Mouse (Mus musculus): ENCODE results near the gene Maf. TPM values are rescaled to one million over a fixed set of nuclear protein-coding genes. Genes with fewer than 3 reads are reported as not detected.

Gene Maf
- total RNA-seq, 1 experiment, result 1.4 TPM

DNA sequence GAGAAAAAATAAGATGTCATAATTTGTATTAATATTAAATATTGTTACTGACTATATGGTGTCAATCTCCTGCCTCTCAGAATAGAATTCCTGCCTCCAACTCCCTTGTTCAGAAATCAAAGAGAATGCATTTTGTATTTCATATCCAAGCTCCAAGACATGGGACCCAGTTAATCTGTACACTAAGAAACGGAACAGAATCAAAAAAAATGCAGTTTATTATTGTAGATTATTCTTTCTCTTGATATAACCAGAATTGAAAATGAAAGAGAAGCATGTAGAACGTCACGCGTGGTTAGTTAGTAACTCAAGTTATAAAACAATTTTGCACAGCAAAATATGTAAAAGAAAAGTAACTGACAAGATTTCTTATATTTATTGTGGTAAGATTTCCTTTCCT is 4.5 kb downstream of the Maf start:
- Histone ChIP-seq H3K27ac (ENCODE audit: insufficient read depth, low read depth, low read length, poor library complexity, severe bottlenecking) (no peak overlapping the region), H3K36me3 (ENCODE audit: control insufficient read depth, insufficient read depth, low read length, poor library complexity, severe bottlenecking) (no peaks in the 10 kb centered on the region), H3K9ac (ENCODE audit: insufficient read depth, low read depth, low read length, poor library complexity, severe bottlenecking) (no peak overlapping the region), H3K4me1 (ENCODE audit: control insufficient read depth in 2 of 2, insufficient read depth in 2 of 2, low read length in 2 of 2, poor library complexity in 1 of 2) (no peaks in the 10 kb centered on the region), H3K9me3 (ENCODE audit: control insufficient read depth, insufficient read depth, low read depth, low read length) (no peaks in the 10 kb centered on the region), H3K4me3 (ENCODE audit: insufficient read depth in 1 of 2, low read depth in 1 of 2, low read length in 2 of 2, poor library complexity in 1 of 2, severe bottlenecking in 1 of 2) (no peak overlapping the region)
- TF ChIP-seq ZC3H11A (IDR thresholded peaks at IDR 0.05; ENCODE audit: borderline replicate concordance, low read depth, low read length), result no peak
- no peak for TF ChIP-seq CHD2 (IDR thresholded peaks at IDR 0.05; ENCODE audit: low read depth, low read length)
- TF ChIP-seq MAFK (IDR thresholded peaks at IDR 0.05; ENCODE audit: insufficient read depth, low read depth, low read length), result no peak
- TF ChIP-seq HCFC1 (IDR thresholded peaks at IDR 0.05; ENCODE audit: borderline replicate concordance, insufficient read depth, low read length), result no peak
- no peak for TF ChIP-seq ZNF384 (IDR thresholded peaks at IDR 0.05; ENCODE audit: low read depth, low read length)
- DNase-seq (ENCODE audit: low read depth, low spot score), result no peak
- in situ Hi-C loops (cut with MboI; ENCODE audit: low sequenced_read_pairs in 2 of 2, unreplicated experiment in 2 of 2), result no loop called here

DNA sequence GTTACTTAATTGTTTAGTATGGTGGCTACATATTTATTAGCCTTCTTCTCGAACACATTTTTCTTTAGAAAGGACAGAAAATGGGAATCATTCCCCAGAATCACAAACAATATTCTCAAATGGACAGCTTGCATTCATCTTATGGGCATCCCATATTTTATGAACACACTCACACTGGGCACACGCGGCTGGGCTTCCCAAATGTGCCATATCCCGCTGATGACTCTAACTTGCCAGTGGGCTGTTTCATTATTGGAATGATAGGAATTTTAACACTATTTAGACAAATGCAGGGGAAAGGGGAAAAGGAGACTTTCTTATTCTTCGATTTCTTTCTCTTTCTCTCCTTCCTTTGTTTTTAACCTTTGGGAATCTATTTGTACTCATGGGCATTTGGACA is 6.6 kb downstream of the Maf start:
- Histone ChIP-seq H3K4me3 (ENCODE audit: insufficient read depth in 1 of 2, low read depth in 1 of 2, low read length in 2 of 2, poor library complexity in 1 of 2, severe bottlenecking in 1 of 2) (no peak overlapping the region), H3K27ac (ENCODE audit: insufficient read depth, low read depth, low read length, poor library complexity, severe bottlenecking) (no peak overlapping the region), H3K36me3 (ENCODE audit: control insufficient read depth, insufficient read depth, low read length, poor library complexity, severe bottlenecking) (no peaks in the 10 kb centered on the region), H3K9ac (ENCODE audit: insufficient read depth, low read depth, low read length, poor library complexity, severe bottlenecking) (no peak overlapping the region), H3K9me3 (ENCODE audit: control insufficient read depth, insufficient read depth, low read depth, low read length) (no peaks in the 10 kb centered on the region), H3K4me1 (ENCODE audit: control insufficient read depth in 2 of 2, insufficient read depth in 2 of 2, low read length in 2 of 2, poor library complexity in 1 of 2) (no peaks in the 10 kb centered on the region)
- no peak for TF ChIP-seq CHD2 (IDR thresholded peaks at IDR 0.05; ENCODE audit: low read depth, low read length)
- no peak for TF ChIP-seq ZNF384 (IDR thresholded peaks at IDR 0.05; ENCODE audit: low read depth, low read length)
- TF ChIP-seq HCFC1 (IDR thresholded peaks at IDR 0.05; ENCODE audit: borderline replicate concordance, insufficient read depth, low read length), result no peak
- TF ChIP-seq MAFK (IDR thresholded peaks at IDR 0.05; ENCODE audit: insufficient read depth, low read depth, low read length), result no peak
- DNase-seq (ENCODE audit: low read depth, low spot score), result no peak
- in situ Hi-C loops (cut with MboI; ENCODE audit: low sequenced_read_pairs in 2 of 2, unreplicated experiment in 2 of 2), result no loop called here

DNA sequence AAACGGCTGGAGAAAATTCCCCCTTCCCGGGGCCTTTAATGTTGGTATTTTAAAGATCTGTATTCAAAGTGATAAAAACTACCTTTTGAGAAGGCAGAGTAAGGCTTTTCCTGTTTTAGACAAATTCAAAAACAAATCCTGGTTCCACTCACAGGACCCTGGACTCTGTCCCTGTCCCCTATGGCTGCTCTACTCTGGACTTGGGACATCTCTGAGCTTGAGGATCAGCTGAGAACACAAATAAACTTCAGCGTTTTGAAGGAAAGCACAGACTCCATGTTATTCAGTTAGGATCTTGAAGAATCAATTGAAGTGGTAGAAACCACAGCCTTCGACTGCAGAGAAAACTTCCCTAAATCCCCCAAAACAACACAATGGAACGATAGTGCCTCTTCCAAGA is 8.4 kb downstream of the Maf start:
- H3K4me1 ChIP-seq (ENCODE audit: control insufficient read depth in 2 of 2, insufficient read depth in 2 of 2, low read length in 2 of 2, poor library complexity in 1 of 2), result no peaks in the 10 kb centered on the region

DNA sequence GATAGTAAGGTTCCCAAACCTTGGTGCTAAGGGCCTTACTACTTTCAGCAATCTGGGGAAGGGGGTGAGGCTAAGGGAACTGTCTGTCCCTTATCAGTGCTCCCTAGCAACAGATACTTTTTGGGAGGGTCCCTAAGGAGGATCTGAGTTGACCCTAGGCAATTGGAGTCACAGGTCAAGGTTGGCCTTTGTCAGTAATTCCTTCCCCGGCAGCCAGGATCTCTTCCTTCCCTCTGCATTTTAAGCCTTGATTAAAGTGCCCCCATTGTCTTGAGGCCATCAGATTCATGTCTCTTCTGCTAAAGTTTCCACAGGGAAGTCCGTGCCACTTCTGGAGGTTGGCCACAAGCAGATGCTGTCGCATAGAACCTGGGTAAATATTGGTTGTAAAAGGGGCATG is 10.2 kb downstream of the Maf start:
- no peak overlapping the region for H3K27ac ChIP-seq (ENCODE audit: insufficient read depth, low read depth, low read length, poor library complexity, severe bottlenecking)
- no peak for DNase-seq (ENCODE audit: low read depth, low spot score)
- no peaks in the 10 kb centered on the region for H3K4me1 ChIP-seq (ENCODE audit: control insufficient read depth in 2 of 2, insufficient read depth in 2 of 2, low read length in 2 of 2, poor library complexity in 1 of 2)

More for the DNA sequence above, 8.4 kb downstream of the Maf start:
- DNase-seq (ENCODE audit: low read depth, low spot score), result no peak
- no peak overlapping the region for H3K9ac ChIP-seq (ENCODE audit: insufficient read depth, low read depth, low read length, poor library complexity, severe bottlenecking)
- no peak overlapping the region for H3K4me3 ChIP-seq (ENCODE audit: insufficient read depth in 1 of 2, low read depth in 1 of 2, low read length in 2 of 2, poor library complexity in 1 of 2, severe bottlenecking in 1 of 2)
- no peaks in the 10 kb centered on the region for H3K9me3 ChIP-seq (ENCODE audit: control insufficient read depth, insufficient read depth, low read depth, low read length)
- TF ChIP-seq HCFC1 (IDR thresholded peaks at IDR 0.05; ENCODE audit: borderline replicate concordance, insufficient read depth, low read length), result no peak
- no peak for TF ChIP-seq ZNF384 (IDR thresholded peaks at IDR 0.05; ENCODE audit: low read depth, low read length)
- no peak for TF ChIP-seq MAFK (IDR thresholded peaks at IDR 0.05; ENCODE audit: insufficient read depth, low read depth, low read length)
- no peak for TF ChIP-seq CHD2 (IDR thresholded peaks at IDR 0.05; ENCODE audit: low read depth, low read length)
- in situ Hi-C loops (cut with MboI; ENCODE audit: low sequenced_read_pairs in 2 of 2, unreplicated experiment in 2 of 2), result no loop called here
- no peaks in the 10 kb centered on the region for H3K36me3 ChIP-seq (ENCODE audit: control insufficient read depth, insufficient read depth, low read length, poor library complexity, severe bottlenecking)
- H3K27ac ChIP-seq (ENCODE audit: insufficient read depth, low read depth, low read length, poor library complexity, severe bottlenecking), result no peak overlapping the region

DNA sequence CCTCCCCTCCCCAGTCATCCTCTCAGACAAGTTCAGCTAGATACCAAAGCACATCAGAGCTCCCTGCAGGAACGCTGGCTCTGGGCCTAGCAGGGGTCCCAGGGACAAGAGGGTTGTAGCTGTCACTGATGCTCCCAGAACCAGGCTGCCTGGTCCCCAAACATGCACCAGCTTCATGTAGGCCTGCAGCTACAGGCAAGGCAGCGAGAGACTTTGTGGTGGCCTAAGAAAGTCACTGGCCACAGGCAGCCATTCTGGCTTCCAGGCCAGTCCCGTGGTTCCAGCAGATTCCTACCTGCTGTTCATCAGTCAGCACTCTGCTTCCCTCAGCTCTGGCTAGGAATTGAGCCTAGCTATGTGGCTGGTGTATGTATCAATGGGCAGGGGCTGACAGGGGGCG is 10.9 kb downstream of the Maf start:
- no peak for DNase-seq (ENCODE audit: low read depth, low spot score)
- in situ Hi-C loops (cut with MboI; ENCODE audit: low sequenced_read_pairs in 2 of 2, unreplicated experiment in 2 of 2), result no loop called here
- no peak overlapping the region for H3K27ac ChIP-seq (ENCODE audit: insufficient read depth, low read depth, low read length, poor library complexity, severe bottlenecking)
- H3K4me1 ChIP-seq (ENCODE audit: control insufficient read depth in 2 of 2, insufficient read depth in 2 of 2, low read length in 2 of 2, poor library complexity in 1 of 2), result no peaks in the 10 kb centered on the region
- no peak overlapping the region for H3K4me3 ChIP-seq (ENCODE audit: insufficient read depth in 1 of 2, low read depth in 1 of 2, low read length in 2 of 2, poor library complexity in 1 of 2, severe bottlenecking in 1 of 2)
- H3K36me3 ChIP-seq (ENCODE audit: control insufficient read depth, insufficient read depth, low read length, poor library complexity, severe bottlenecking), result no peaks in the 10 kb centered on the region
- H3K9ac ChIP-seq (ENCODE audit: insufficient read depth, low read depth, low read length, poor library complexity, severe bottlenecking), result no peak overlapping the region
- TF ChIP-seq MAFK (IDR thresholded peaks at IDR 0.05; ENCODE audit: insufficient read depth, low read depth, low read length), result no peak
- TF ChIP-seq CHD2 (IDR thresholded peaks at IDR 0.05; ENCODE audit: low read depth, low read length), result no peak
- no peak for TF ChIP-seq ZC3H11A (IDR thresholded peaks at IDR 0.05; ENCODE audit: borderline replicate concordance, low read depth, low read length)
- H3K9me3 ChIP-seq (ENCODE audit: control insufficient read depth, insufficient read depth, low read depth, low read length), result no peaks in the 10 kb centered on the region

More for the DNA sequence above, 10.2 kb downstream of the Maf start:
- TF ChIP-seq MAFK (IDR thresholded peaks at IDR 0.05; ENCODE audit: insufficient read depth, low read depth, low read length) (no peak), CHD2 (IDR thresholded peaks at IDR 0.05; ENCODE audit: low read depth, low read length) (no peak), HCFC1 (IDR thresholded peaks at IDR 0.05; ENCODE audit: borderline replicate concordance, insufficient read depth, low read length) (no peak), ZNF384 (IDR thresholded peaks at IDR 0.05; ENCODE audit: low read depth, low read length) (no peak), ZC3H11A (IDR thresholded peaks at IDR 0.05; ENCODE audit: borderline replicate concordance, low read depth, low read length) (no peak)
- no peaks in the 10 kb centered on the region for H3K9me3 ChIP-seq (ENCODE audit: control insufficient read depth, insufficient read depth, low read depth, low read length)
- H3K36me3 ChIP-seq (ENCODE audit: control insufficient read depth, insufficient read depth, low read length, poor library complexity, severe bottlenecking), result no peaks in the 10 kb centered on the region
- in situ Hi-C loops (cut with MboI; ENCODE audit: low sequenced_read_pairs in 2 of 2, unreplicated experiment in 2 of 2), result no loop called here
- no peak overlapping the region for H3K4me3 ChIP-seq (ENCODE audit: insufficient read depth in 1 of 2, low read depth in 1 of 2, low read length in 2 of 2, poor library complexity in 1 of 2, severe bottlenecking in 1 of 2)
- H3K9ac ChIP-seq (ENCODE audit: insufficient read depth, low read depth, low read length, poor library complexity, severe bottlenecking), result no peak overlapping the region
